Mouse (Mus musculus) midbrain, embryonic 11.5 days (tissue): Measurements from ENCODE around the gene Prpf38b. TPM values are rescaled to one million over a fixed set of nuclear protein-coding genes. Genes with fewer than 3 reads are reported as not detected.
A peak's percentile ranks its signal among the peaks of the same experiment; 100 is the strongest.

Experiments used
- ATAC-seq: fragments of 200-750 bp; cut with Nextera tagmentation; 2 replicates; pipeline ENCODE4 v1.8.0; 2017; ENCODE audit warnings: moderate TSS enrichment, moderate library complexity; ENCODE audit not compliant: low FRiP score
- DNase-seq: peaks from one replicate; pipeline ENCODE4 v3.0.0; 2015; ENCODE audit warnings: low spot score; ENCODE audit errors: missing footprints
- H3K27ac ChIP-seq: fragments of 300-500 bp; sonication (generic); 2 replicates; pipeline ENCODE4 v1.5.1; 2014; ENCODE audit warnings: low read depth, low read length
- H3K27me3 ChIP-seq: fragments of 300-500 bp; sonication (generic); 2 replicates; pipeline ENCODE4 v1.6.1; 2014; ENCODE audit warnings: mild to moderate bottlenecking, low read length, moderate library complexity, mixed read lengths; ENCODE audit not compliant: control insufficient read depth, insufficient read depth
- H3K36me3 ChIP-seq: fragments of 300-500 bp; sonication (generic); 2 replicates; pipeline ENCODE4 v1.6.1; 2014; ENCODE audit warnings: mild to moderate bottlenecking, low read length, moderate library complexity, mixed read lengths; ENCODE audit not compliant: control insufficient read depth, insufficient read depth
- H3K4me1 ChIP-seq: fragments of 300-500 bp; sonication (generic); 2 replicates; pipeline ENCODE4 v1.6.1; 2014; ENCODE audit warnings: low read length; ENCODE audit not compliant: control insufficient read depth, insufficient read depth
- H3K4me2 ChIP-seq: fragments of 300-500 bp; sonication (generic); 2 replicates; pipeline ENCODE4 v1.6.1; 2014; ENCODE audit warnings: mild to moderate bottlenecking, moderate library complexity
- H3K4me3 ChIP-seq: fragments of 300-500 bp; sonication (generic); 2 replicates; pipeline ENCODE4 v1.5.1; 2014; ENCODE audit warnings: low read depth, low read length
- H3K9ac ChIP-seq: fragments of 300-500 bp; sonication (generic); 2 replicates; pipeline ENCODE4 v1.6.1; 2014; ENCODE audit warnings: low read length
- H3K9me3 ChIP-seq: fragments of 300-500 bp; sonication (generic); 2 replicates; pipeline ENCODE4 v1.6.1; 2016; ENCODE audit warnings: low read length; ENCODE audit not compliant: control insufficient read depth
- WGBS: fragments of 180-500 bp; shearing (Covaris S2); extraction: QIAGEN DNeasy Blood & Tissue Kit; methylation state at CpG from one replicate; pipeline ENCODE4 v1.1.7; 2014; 5-methylcytosine and 5-hydroxymethylcytosine counted together
- polyA plus RNA-seq: library from polyadenylated mRNA; unstranded; fragments of >200 nt; fragmentation: Nextera tagmentation; extraction: Ambion mirVana; gene quantifications from 2 replicates; pipeline ENCODE4 v1.2.1, GENCODE M21; 2014

The Prpf38b gene
- polyA plus RNA-seq, 1 experiment from 2014 or later, result 61.1 TPM

- Histone ChIP-seq H3K27me3 (no peaks in the 10 kb centered on the region), H3K4me3 (no peak overlapping the region), H3K27ac (peak overlapping the region; percentile 42; the same call in 1 of the 2 replicates), H3K4me1 (peaks cover 10% of the 10 kb centered on the region; the same call in 1 of the 2 replicates), H3K9ac (no peak overlapping the region; the same call in 1 of the 2 replicates), H3K36me3 (no peaks in the 10 kb centered on the region), H3K4me2 (peak overlapping the region; percentile 5; the same call in 1 of the 2 replicates), H3K9me3 (no peaks in the 10 kb centered on the region)
- peak; percentile 90 for ATAC-seq
- 27% methylated on average over 7 of the region's 7 CpGs for WGBS
- DNase-seq, result peak; percentile 91
These were observed 53.2 kb downstream of the Prpf38b start for GRCm38 (mm10) chr3:108858231-108858770.

GRCm38 (mm10) chr3:108857714-108858113 is 53.8 kb downstream of the Prpf38b start:
- Histone ChIP-seq H3K36me3 (no peaks in the 10 kb centered on the region), H3K9me3 (no peaks in the 10 kb centered on the region), H3K27ac (no peak overlapping the region), H3K4me3 (no peak overlapping the region), H3K9ac (no peak overlapping the region), H3K4me1 (peaks cover 10% of the 10 kb centered on the region; the same call in 1 of the 2 replicates), H3K27me3 (no peaks in the 10 kb centered on the region), H3K4me2 (no peak overlapping the region)
- peak; percentile 43; the same call in 1 of the 2 replicates for ATAC-seq
- DNase-seq, result no peak
- 79% methylated on average over 1 of the region's 1 CpGs for WGBS

- Histone ChIP-seq H3K9ac (no peak overlapping the region), H3K4me3 (no peak overlapping the region), H3K9me3 (no peaks in the 10 kb centered on the region), H3K36me3 (no peaks in the 10 kb centered on the region), H3K4me2 (no peak overlapping the region), H3K27me3 (no peaks in the 10 kb centered on the region), H3K27ac (no peak overlapping the region), H3K4me1 (peaks cover 10% of the 10 kb centered on the region; the same call in 1 of the 2 replicates)
- DNase-seq, result peak; percentile 82
- WGBS, result 24% methylated on average over 3 of the region's 3 CpGs
- no peak for ATAC-seq
These were observed 54.4 kb downstream of the Prpf38b start for GRCm38 (mm10) chr3:108857124-108857470.

GRCm38 (mm10) chr3:108856386-108857123 is 55.0 kb downstream of the Prpf38b start:
- Histone ChIP-seq H3K36me3 (no peaks in the 10 kb centered on the region), H3K9me3 (no peaks in the 10 kb centered on the region), H3K4me1 (peaks cover 10% of the 10 kb centered on the region; the same call in 1 of the 2 replicates), H3K9ac (no peak overlapping the region), H3K27me3 (no peaks in the 10 kb centered on the region), H3K27ac (no peak overlapping the region), H3K4me2 (no peak overlapping the region), H3K4me3 (no peak overlapping the region)
- DNase-seq, result peak; percentile 75
- 36% methylated on average over 8 of the region's 8 CpGs for WGBS
- ATAC-seq, result no peak

- Histone ChIP-seq H3K36me3 (no peaks in the 10 kb centered on the region), H3K9ac (no peak overlapping the region), H3K4me3 (no peak overlapping the region), H3K4me2 (no peak overlapping the region), H3K4me1 (peaks cover 10% of the 10 kb centered on the region; the same call in 1 of the 2 replicates), H3K9me3 (no peaks in the 10 kb centered on the region), H3K27me3 (no peaks in the 10 kb centered on the region), H3K27ac (no peak overlapping the region)
- no peak for ATAC-seq
- DNase-seq, result peak; percentile 84
- 74% methylated on average over 10 of the region's 10 CpGs for WGBS
These were observed 55.7 kb downstream of the Prpf38b start for GRCm38 (mm10) chr3:108855864-108856263.

- no peak overlapping the region for H3K27ac ChIP-seq
- no peaks in the 10 kb centered on the region for H3K36me3 ChIP-seq
- H3K9ac ChIP-seq, result no peak overlapping the region
- H3K4me1 ChIP-seq, result peaks cover 10% of the 10 kb centered on the region; the same call in 1 of the 2 replicates
- H3K4me3 ChIP-seq, result no peak overlapping the region
- ATAC-seq (no peak), DNase-seq (peak; percentile 79)
- no peaks in the 10 kb centered on the region for H3K9me3 ChIP-seq
- H3K27me3 ChIP-seq, result no peaks in the 10 kb centered on the region
- H3K4me2 ChIP-seq, result no peak overlapping the region
- 63% methylated on average over 12 of the region's 12 CpGs for WGBS
These were observed 56.2 kb downstream of the Prpf38b start for GRCm38 (mm10) chr3:108855371-108855770.

GRCm38 (mm10) chr3:108853266-108853665 is 58.3 kb downstream of the Prpf38b start:
- no peak overlapping the region for H3K4me3 ChIP-seq

More at GRCm38 (mm10) chr3:108853266-108853665, 58.3 kb downstream of the Prpf38b start:
- peak; percentile 68 for DNase-seq
- H3K27me3 ChIP-seq, result no peaks in the 10 kb centered on the region
- peaks cover 7% of the 10 kb centered on the region; the same call in 1 of the 2 replicates for H3K4me1 ChIP-seq
- no peak overlapping the region for H3K27ac ChIP-seq
- H3K4me2 ChIP-seq, result no peak overlapping the region
- no peaks in the 10 kb centered on the region for H3K36me3 ChIP-seq
- WGBS, result 75% methylated on average over 1 of the region's 1 CpGs
- H3K9ac ChIP-seq, result no peak overlapping the region
- H3K9me3 ChIP-seq, result no peaks in the 10 kb centered on the region
- no peak for ATAC-seq
